Mouse (Mus musculus): ENCODE data around the gene Ncbp2.

Ncbp2 gene

DNA sequence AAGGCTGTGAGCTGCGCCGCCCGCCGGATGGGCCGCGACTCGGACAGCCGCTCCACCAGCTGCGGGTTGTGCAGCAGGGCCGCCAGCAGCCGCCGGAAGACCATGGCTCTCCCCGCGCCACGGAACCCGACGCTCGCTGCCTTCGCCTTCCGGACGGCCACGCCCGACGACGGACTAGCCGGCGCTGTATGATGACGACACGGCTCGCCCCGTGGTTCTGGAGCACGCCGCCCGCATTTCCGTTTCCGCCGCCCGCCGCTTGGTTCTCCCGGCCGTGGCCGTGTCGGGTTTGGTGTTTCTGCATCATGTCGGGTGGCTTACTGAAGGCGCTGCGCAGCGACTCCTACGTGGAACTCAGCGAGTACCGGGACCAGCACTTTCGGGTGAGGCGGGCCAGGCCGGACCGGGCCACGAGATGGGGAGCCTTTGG is at the start of gene Ncbp2, which contains the start of gene 0610012G03Rik:
TSS of gene Ncbp2 (plus strand) at position 169 of the 430 bp plus-strand sequence.
TSS of gene 0610012G03Rik (minus strand) at position 150 of the 430 bp plus-strand sequence.
- peak; percentile 95 to 97 for DNase-seq (ENCODE audit: low spot score in 2 of 2)

DNA sequence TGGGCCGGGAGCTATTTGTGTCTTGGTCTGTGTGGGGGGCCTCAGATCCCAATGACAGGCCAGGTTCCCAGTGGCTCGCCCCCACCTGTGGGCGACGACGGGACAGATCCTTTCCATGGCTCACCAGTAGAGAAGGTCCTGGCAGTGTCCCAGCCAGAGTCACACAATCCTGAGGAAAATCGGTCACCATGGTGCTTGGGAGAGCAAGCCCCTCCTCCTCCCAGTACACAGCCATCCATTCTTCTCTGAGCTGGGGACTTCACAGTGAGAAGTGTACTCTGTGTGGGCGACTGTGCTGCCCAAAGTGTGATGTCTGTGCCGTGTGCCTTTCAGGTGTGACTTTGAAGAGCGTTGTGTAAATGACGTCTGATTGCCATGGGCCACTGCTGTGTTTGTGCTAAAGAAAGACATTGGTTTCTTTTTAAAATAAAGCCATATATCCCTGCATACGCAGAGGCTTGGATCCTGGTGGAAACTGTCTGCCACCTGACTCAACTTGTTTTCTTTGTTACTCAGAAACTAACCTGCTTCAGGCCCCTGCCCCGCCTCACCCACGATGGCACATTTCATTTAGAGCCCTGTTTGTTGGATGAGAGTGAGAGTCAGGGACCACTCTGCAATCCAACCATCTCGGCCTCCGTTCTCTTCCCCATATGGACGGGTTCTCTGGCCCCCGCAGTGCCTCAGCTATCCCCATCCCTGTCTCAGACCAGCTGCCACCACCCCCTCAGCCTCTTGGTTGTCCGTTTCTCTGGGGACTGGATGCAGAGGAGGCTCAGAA is 49.6 kb upstream of the Ncbp2 start:
- DNase-seq (ENCODE audit: low spot score in 2 of 2) = no peak

DNA sequence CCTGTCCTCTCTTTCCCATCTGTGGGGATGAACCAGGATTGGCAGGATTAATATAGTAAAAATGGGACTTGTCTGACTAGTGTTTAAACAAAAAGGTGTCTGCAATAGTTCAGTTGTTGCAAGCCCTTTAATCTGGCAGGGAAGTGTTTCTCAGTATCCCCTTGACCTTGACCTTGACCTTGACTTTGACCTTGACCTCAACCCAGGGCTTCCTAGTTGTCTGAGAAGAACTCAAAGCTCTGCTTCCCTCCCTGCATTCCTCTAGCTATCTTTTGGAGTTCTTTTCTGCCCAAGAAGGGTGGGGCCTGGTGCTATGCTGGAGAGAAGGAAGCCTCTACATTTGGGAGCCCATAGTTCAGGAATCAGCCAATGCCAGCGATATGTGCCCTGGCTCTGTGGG is 46.4 kb upstream of the Ncbp2 start:
- no peak for DNase-seq (ENCODE audit: low spot score in 2 of 2)

DNA sequence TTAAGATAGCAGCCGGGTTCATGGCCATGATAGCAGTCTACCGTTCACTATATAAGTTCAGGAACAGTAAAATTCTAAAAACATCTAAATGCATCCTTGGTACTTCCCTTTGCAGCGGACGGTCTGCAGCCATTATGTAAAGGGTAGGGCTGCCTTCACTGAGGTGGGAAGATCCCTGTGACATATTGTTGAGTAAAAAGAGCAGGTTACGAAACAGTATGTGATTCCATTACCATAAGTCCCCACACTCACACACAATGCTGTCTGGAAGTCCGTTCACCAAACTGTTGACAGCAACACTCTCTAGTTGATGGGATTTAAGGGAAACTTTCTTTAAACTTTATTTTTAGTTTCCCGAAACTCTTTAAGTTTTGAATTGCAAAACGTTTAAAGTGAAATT is 45.1 kb upstream of the Ncbp2 start:
- no peak for DNase-seq (ENCODE audit: low spot score in 2 of 2)

DNA sequence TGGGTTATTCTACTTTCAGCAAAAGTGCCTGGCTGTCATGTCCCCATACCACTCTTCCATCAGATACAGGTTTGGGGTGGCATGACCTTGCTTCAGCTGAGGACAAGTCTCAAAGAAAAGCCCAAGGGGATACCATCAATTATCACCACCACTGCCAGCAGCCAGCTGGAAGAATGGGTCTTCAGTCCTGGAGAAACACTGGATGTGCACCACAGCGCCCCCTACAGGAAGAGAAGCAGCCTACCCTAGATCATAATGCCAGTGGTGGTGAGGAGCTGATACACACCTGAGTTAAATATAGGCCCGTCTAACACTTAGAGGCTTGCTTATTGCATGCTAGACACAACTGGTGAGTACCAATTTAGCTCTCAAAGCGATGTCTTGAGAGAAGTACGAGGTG is 43.0 kb upstream of the Ncbp2 start:
- peak in 1 of 2 experiments; percentile 41 for DNase-seq (ENCODE audit: low spot score in 2 of 2)

DNA sequence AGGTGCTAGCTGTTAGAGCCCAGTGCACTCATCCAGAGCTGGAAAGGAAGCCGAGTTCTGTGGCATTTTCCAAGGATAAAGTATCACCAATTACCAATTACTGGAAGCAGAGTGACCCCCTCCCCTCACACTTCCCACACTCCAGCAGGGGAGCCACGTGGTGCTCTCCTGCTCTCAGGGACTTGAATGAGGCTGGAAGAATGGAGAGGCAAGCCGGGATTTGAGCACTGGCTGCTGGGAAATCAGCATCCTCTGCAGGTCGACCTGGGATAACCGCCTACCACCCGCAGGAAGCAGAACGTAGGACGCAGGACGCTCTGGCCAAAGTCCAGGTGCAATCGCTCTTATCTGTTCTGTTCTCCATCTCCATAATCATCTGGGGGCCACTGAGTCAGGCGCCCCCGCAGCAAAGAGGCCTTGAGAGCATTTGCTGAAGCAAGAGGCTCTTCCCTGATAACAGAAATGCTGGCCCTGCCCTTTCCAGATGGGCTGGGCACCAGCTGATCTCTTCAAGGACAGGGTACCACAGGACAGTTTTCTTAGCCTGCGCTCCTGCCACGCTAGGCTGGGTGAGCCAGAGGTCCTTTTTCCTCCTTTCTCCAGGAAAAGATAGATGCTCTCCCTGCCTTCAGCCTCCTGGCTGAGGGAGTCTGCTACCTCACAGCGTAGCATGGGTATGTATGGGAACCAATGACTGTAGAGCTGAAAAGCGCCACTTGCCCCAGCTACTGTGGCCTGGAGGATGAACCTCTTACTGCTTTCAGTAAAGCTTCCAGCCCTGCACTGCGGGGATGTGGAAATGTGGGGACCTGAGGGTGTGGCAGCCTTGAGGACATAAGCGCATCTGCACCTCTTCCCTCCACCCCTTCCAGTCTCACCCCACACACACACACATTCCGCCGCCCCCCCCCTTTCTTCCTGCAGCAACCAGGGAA is 42.2 kb upstream of the Ncbp2 start:
- no peak for DNase-seq (ENCODE audit: low spot score in 2 of 2)

DNA sequence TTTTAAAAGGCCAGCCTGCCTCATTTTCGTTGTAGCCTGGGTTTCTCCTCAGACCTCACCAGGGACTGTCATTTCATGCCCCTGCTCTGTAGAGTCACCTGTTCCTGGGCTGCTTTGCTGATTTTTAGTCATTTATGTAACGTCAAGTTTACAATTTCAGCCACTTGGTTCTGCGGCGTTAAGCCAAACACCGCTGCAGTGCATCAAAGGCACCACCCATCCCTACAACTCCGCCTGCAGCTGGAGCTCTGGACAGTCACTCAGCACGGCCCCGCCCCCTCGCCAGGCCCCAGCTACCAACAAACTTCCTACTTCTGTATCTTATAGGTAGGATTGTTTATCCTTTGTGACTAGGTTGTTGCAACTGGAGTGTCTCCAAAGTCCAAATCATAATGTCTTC is 41.4 kb upstream of the Ncbp2 start:
- peak in 1 of 2 experiments; percentile 37 for DNase-seq (ENCODE audit: low spot score in 2 of 2)

DNA sequence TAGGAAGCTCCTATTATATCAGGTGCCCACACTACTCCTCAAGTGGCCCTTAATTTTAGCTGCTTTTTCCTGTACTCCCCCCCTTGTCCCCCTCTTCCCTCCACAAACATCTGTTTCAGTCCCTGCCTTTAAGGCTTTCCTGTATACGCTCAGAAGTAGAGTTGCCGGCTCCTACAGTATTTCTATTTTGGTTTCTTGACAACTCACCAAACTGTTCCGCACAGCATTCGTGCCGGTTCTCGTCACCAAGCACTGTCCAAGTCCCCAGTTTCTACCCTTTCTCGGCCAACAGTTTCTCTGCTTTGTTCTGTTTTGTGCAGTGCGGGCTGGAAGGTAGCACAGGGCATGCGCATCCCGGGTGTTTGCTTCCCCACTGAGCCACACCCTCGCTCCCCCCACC is 39.4 kb upstream of the Ncbp2 start:
- no peak for DNase-seq (ENCODE audit: low spot score in 2 of 2)

DNA sequence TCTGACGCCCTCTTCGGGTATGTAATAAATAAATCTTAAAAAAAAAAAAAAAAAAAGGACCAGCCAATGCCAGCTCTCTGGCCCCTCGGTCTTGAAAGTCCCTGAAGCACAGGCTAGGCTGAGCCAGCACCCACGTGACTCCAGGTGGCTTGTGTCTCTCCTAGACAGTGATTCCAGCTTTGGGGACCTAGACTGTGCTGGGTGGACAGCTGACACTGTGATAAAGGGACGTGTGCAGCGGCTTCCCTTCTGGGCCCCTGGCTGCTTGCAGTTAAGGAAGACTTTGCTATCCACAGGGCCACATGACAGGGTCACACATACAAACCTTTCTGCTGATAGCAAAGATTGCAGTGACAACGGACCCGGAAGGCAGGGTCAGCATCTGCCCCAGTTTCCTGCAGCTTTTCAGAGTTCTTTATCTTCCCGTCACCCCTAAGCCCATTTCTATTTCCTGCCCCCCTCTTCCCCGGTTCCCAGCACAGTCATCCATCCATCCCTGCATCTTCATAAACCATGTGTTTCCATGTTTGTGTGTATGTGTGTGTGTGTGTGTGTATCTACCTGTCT is 37.9 kb upstream of the Ncbp2 start:
- DNase-seq (ENCODE audit: low spot score in 2 of 2) = no peak

DNA sequence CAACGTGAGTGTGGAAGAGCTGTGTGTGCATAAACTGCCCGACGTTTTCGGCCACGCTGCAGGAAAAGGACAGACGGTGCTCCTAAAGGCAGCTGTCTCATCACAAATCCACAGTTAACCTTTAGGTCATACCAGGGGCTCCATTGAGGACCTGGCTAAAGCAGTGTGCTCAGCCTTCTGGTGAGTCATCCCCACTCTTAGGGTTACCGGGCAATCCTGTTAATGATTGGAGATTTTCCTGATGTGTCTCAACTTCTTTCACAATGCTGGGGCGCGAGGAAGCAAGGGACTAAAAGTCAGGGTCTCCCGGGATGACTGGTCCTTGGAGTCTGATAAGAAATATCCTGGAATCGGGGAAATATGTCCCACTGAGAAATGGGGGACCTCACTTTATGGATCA is 30.5 kb upstream of the Ncbp2 start:
- no peak for DNase-seq (ENCODE audit: low spot score in 2 of 2)

DNA sequence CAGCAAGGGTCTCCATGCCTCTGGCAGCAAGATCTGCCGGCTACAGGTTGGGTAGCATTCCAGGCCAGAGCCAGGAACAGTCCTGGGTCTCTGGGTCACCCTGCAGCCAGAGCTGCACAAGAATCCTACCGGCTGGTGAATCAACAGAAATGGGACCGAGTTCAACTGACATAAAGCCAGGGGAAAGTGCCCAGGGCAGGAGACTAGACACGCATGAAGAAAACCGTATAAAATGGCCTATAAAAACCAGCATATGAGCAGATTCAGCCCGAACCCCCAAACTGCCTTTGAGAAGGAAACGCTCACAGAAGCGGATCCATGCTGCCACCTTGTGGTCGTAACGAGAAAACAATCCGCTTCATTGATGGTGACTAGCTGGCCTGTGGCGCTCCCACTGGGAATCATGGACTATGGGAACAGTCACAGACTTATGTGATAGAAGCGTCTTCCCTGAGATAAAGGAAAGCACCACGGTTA is 30.0 kb upstream of the Ncbp2 start:
- DNase-seq (ENCODE audit: low spot score in 2 of 2) = peak; percentile 48 to 71

DNA sequence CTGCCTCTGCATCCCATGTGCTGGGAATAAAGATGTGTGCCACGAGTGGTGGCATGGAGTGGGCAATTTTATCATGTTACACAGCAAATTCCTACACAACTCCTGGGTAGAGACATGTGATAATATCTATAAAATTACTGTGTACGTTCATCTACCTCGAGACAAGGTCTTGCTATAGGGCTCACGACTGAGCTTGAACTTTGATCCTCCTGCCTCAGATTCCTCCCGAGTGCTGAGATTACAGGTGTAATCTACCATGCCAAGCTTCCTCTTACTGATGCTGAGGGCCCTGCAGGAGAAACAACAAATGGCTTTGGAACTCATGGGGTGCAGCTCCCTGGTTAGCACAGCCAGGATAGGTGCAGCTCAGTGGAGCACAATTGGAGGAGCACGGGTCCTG is 23.9 kb upstream of the Ncbp2 start:
- DNase-seq (ENCODE audit: low spot score in 2 of 2) = no peak

DNA sequence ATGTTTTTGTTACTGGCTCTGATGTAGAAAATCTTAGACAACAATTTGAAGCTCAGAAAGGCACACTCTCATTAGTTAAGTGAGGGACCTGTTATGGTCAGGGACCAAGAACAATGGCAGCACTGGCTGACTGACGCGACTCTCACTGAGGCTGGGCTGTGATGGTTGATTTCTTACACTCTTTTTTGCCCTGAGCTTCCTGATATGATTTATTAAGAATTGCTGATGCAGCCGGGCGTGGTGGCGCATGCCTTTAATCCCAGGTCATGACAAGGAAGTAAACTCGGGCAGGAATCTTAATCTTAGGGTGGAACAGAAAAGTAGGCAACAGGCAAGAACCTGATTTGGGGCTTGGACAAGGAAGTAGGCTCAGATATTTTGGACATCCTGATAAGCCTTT is 22.2 kb upstream of the Ncbp2 start:
- DNase-seq (ENCODE audit: low spot score in 2 of 2) = no peak

DNA sequence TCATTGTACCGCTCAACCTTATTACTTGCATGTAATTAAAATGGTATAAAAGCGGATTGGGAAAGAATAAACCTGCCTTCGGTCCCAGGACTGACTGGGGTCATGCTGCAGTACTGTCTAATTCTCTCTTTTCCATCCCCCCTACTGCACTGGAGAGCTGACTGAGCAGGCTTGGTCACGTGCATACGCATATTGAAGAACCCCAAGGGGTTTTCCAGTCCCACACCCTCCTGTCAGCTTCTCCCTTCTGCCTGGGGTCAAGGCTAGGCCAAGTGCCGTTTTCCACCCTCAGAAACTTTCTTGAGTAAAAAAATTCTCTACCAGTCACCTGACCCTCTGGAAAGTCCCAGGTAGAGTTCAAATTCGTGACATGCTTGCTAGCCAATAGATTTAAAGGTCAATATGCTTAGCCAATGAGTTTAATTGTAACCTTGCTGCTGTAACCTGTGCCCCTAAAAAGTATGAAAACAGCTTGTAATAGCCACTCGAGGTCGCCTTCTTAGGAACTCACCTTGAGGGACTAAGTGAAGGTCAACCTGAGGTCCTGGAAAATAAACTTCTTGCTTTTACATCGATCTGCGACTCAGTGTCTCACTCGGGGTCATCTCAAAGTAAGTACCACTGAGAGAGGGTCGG is 21.6 kb upstream of the Ncbp2 start:
- DNase-seq (ENCODE audit: low spot score in 2 of 2) = no peak

DNA sequence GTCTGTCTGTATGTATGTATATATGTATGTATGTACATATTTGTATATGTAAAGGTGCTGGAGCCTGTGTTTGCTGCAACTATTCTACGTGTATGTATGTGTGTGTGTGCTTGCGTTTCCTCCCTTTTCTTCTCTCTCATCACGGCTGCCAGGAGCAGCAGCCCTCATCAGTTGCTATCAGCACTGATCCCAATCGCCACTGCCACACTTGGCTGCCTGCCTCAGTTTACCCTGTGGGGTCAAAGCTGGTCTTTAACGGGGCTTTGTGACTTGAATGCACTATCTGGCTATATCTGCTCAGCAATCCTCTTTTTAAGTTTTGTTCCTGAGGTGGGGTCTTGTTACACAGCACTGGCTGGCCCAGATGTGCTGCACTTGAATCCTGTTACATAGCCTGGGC is 20.9 kb upstream of the Ncbp2 start:
- no peak for DNase-seq (ENCODE audit: low spot score in 2 of 2)

DNA sequence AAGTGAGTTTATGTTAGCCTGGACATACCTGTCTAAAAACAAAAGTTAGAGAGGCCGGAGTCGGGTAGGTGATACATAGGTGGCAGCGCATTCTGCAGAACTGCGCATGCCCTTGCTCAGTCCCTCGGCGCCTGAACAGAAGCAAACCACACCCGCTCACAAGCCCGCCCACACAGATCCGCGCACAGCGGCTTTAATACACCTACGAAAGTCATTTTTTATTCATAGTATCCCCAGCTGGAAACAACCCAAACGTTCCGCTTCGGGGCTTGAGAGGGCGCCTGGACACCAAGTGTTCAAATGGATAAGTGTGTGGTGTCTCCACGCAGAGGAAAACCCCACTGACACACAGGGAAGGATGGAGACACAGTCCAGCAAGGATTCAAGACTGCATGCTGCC is 17.0 kb upstream of the Ncbp2 start:
- no peak for DNase-seq (ENCODE audit: low spot score in 2 of 2)

DNA sequence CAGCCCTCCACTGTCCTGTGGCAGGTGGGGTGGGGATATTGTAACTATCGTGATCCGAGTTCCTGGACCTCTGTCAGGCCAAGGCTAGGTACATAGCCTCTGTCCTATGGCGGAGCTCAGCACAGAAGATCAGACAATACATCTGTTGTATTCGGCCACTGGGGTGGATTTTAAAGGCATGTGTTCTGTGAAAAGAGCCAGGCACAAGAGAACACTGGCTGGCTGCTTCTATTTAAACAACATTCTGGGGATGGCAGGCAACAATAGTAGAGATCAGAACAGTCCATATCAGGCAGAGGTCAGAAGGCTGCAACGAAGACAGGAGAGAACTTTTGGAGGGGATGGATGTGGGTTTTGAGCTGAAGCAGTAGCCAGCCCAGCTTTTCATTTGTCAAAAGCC is 16.1 kb upstream of the Ncbp2 start:
- DNase-seq (ENCODE audit: low spot score in 2 of 2) = no peak

DNA sequence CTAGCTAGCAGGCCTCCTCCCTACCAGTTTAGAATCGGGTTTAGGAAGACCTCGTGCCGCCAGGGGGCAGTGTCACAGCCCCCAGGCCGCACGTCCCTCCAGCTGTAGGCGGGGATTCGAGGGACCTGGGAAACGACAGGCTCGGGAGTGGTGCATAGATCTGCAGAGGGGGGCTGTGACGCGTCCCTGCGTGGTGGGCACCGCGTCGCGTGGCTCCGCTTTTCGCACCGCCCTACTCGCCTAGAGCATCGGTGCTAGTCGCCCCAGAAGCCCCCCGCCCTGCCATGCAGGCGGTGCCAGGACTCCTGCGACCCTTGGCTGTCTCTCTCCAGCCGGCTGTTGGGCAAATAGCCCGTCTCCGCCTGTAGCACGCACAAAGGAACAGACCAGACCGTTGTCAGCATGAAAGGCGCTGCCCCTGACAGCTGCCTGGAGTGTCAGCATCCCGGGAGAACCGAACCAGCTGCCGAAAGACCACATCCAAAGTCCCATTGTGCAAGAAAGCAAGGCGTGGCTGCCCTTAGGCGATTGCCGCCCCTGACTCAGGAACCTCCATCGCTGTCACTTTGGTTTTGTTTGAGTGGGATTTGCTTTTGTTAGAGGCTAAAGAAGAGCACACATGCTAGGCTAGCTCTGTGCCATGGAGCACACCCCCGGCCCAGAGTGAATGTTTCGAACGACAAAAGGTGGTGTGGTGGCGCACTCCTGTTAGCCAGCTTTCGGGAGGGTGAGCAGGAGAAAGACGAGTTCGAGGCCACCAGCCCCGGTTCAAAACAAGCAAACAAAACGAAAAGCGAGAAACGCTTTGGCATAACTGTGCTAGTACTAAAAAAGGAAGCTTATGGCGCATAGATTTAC is 15.2 kb upstream of the Ncbp2 start:
- DNase-seq (ENCODE audit: low spot score in 2 of 2) = peak; percentile 34 to 78

DNA sequence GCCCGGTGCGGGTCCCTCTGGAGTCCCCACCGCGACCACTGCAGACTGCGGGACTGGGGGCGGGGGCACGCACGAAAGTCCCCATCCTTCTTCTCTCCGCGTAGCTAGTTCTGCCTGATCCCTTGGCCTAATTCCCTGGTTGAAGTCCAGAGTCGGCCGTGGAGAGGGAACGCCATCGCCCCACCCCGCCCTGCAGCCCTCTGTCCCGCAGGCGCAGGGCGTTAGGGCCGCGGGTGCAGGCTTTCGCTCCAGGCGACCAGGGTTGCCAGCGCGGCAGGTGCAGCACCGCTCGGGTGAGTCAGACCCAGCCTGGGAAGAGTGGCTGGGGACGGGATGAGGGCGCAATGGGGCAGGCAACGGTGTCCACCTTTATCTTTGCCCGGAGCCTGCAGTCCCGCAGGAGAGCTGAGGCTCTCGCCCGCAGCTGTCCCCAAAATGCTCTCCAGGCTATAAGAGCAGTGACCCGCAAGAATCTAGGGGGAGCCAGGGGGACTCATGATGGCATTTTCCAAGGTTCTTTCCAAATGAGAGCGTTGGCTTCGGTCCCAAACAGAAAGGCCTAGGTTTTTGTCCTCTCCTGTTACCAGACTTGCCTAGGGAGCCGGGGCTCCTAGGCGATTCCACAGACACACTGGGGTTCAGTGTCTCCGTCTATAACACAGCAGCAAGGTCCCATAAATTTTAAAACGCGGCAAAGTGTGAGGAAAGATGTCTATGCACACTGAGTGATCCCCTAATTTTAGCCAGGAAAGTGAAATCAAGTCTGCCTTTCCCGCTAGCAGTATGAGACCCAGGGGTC is 14.4 kb upstream of the Ncbp2 start, which contains the start of gene Pigz:
TSS of gene Pigz (plus strand) at position 101 of the 799 bp plus-strand sequence.
- DNase-seq (ENCODE audit: low spot score in 2 of 2) = no peak

DNA sequence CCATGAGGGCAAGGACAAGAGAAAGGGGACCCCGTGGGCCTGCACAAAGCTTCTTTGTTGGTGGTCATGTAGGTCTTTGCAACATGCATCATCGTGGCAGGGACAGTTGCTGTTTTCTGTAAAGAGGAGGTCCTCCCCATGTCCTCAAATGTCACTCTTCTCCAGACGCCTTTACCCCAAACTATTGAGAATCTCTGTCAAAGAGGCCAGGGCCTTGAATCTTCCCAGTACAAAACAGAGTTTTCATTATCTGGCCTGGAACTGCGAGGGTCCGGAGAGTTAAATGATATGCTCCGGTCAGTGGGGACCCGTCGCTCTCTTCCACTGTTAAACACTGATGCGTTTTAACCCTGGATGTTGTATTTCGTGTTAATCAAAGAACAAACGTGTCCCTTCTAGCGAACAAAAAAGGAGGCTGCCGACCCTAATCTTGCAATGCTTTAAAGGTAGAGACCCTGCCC is 13.7 kb upstream of the Ncbp2 start:
- DNase-seq (ENCODE audit: low spot score in 2 of 2) = no peak

Data from spleen, postnatal 10 days (tissue).